Mouse (Mus musculus) spleen, adult 2 months (tissue): ENCODE measurements at regions not wholly inside any gene's neighbourhood (a gene's known extent, or its start where the extent isn't known, plus 50 kb on each side); places are given as distances from the start of the nearest gene placed in this dataset.

ENCODE experiments used
- CTCF ChIP-seq: fragments of 200-500 bp; IDR thresholded peaks from 2 replicates; pipeline ENCODE4 v1.5.1; 2011; ENCODE audit warnings: mild to moderate bottlenecking, inconsistent platforms; ENCODE audit not compliant: insufficient read depth, insufficient read length, insufficient replicate concordance; ENCODE audit errors: extremely low read depth
- POLR2A ChIP-seq: fragments of 200-500 bp; IDR thresholded peaks from 2 replicates; pipeline ENCODE4 v1.6.1; 2011; ENCODE audit warnings: low read depth, low read length, inconsistent platforms

DNA sequence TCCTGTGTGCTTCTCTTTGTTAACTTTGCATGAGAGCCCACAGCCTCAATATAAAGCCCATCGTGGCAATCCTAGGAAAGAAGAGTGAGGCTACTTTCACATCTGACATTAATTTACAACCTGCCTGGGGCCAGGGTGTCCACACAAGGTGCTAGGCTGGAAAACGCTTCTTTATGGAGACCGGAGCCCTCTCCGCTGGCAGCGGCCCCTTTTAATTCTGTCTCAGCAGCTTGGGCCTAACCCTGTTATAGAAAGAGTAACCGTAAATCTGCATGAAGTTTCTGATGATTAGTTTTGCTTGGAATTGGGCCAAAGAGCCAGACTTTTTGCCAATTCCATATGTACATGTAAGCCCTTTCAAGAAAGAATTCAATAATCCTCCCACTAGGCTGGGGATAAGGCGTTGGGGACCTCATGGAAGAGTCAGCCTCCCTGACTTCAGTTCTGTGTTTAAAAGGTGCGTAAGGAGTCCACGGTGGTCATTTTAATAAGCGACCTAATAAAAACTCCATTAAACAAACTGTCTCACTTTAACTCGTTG lies 304.2 kb upstream of the Dynlrb2 start:
- TF ChIP-seq POLR2A: no peak
- no peak for TF ChIP-seq CTCF
